8 mouse cellular contexts compared by ENCODE assay signal in genomic region chr17:8283526-8284253, GRCm38 (mm10). TPM values are rescaled to one million over a fixed set of nuclear protein-coding genes. Genes with fewer than 3 reads are reported as not detected.
DNase-seq lines count a peak whose midpoint lies in the region; ATAC-seq and TF ChIP-seq lines count a peak whose summit lies in the region.

No protein-coding gene starts in this region.

- intact Hi-C loops in left cerebral cortex, postnatal 10 days (cut with DNase I) = no loop called here

- H3K27ac ChIP-seq in cortical plate, adult 2 months (ENCODE audit: insufficient read depth, low read length) = peak overlapping the region; percentile 97

- peaks cover 2% of the 10 kb centered on the region; the same call in 1 of the 2 replicates for H3K4me1 ChIP-seq in cortical plate, adult 2 months (ENCODE audit: control insufficient read depth, insufficient read depth, low read length)

- 0 out of 2 replicates have a peak, but pooled peaks have one; percentile 4 for TF ChIP-seq CTCF in cortical plate, adult 2 months (IDR thresholded peaks at IDR 0.05; ENCODE audit: extremely low read depth, insufficient read depth, low read length)

- ATAC-seq in activated CD4-positive, CD25-positive, alpha-beta regulatory T cell, adult 4 months = peak; percentile 88
- peak; percentile 91 for ATAC-seq in inflammation-experienced regulatory T-cells, adult 6 months
- ATAC-seq in megakaryocyte-erythroid progenitor cell, adult 5-6 weeks (replicated peaks; ENCODE audit: low FRiP score, low TSS enrichment, poor library complexity, severe bottlenecking) = peak; percentile 89

- peak; percentile 93 for TF ChIP-seq POLR2A in cortical plate, adult 2 months (IDR thresholded peaks at IDR 0.05; ENCODE audit: extremely low read depth, insufficient read depth, low read length)

- DNase-seq in gastrocnemius, postnatal 10 days = peak; percentile 95
- peak; percentile 94 to 98 for DNase-seq in left cerebral cortex, postnatal 10 days (ENCODE audit: extremely low spot score in 1 of 2, low spot score in 2 of 2)
- peak; percentile 97 for DNase-seq in right cerebral cortex, postnatal 25 days
- peak; percentile 95 to 96 for DNase-seq in urinary bladder, postnatal 4 days (ENCODE audit: low spot score in 2 of 2)

- peak overlapping the region; percentile 99 for H3K4me3 ChIP-seq in cortical plate, adult 2 months (ENCODE audit: insufficient read depth, low read length)

RNA-seq across cellular contexts. Expression of gene Mpc1, which starts 1.0 kb away (rescaled TPM):
- 100 to 1,000 TPM; 223 to 231 TPM for polyA plus RNA-seq in activated CD4-positive, CD25-positive, alpha-beta regulatory T cell, adult 4 months (2017; shearing (Covaris generic))
- polyA plus RNA-seq in cortical plate, adult 2 months (2012; rRNA removed) = 398 and 433 TPM in 2 replicates
- total RNA-seq in gastrocnemius, postnatal 10 days (2021) = 100 to 1,000 TPM; 206 to 242 TPM
- polyA plus RNA-seq in inflammation-experienced regulatory T-cells, adult 6 months (2017; shearing (Covaris generic)) = 100 to 1,000 TPM; 178 to 199 (median 188) TPM
- 100 to 1,000 TPM; 193 to 201 TPM for total RNA-seq in left cerebral cortex, postnatal 10 days (2021)
- 123 and 153 TPM in 2 replicates for total RNA-seq in megakaryocyte-erythroid progenitor cell, adult 5-6 weeks (2014; fragmentation: Nextera tagmentation)
- 119 and 137 TPM in 2 replicates for total RNA-seq in megakaryocyte-erythroid progenitor cell, adult 5-6 weeks (2017)

RNA-seq across cellular contexts. Expression of gene Sft2d1, which starts 27.2 kb away (rescaled TPM):
- polyA plus RNA-seq in activated CD4-positive, CD25-positive, alpha-beta regulatory T cell, adult 4 months (2017; shearing (Covaris generic)) = 100 to 1,000 TPM; 122 to 128 TPM
- 117 and 124 TPM in 2 replicates for polyA plus RNA-seq in cortical plate, adult 2 months (2012; rRNA removed)
- total RNA-seq in gastrocnemius, postnatal 10 days (2021) = 10 to 100 TPM; 16.0 to 21.0 TPM
- polyA plus RNA-seq in inflammation-experienced regulatory T-cells, adult 6 months (2017; shearing (Covaris generic)) = 100 to 1,000 TPM; 111 to 145 (median 111) TPM
- total RNA-seq in left cerebral cortex, postnatal 10 days (2021) = 10 to 100 TPM; 63.7 to 64.0 TPM
- 63.1 and 137 TPM in 2 replicates for total RNA-seq in megakaryocyte-erythroid progenitor cell, adult 5-6 weeks (2014; fragmentation: Nextera tagmentation)
- 24.3 and 29.9 TPM in 2 replicates for total RNA-seq in megakaryocyte-erythroid progenitor cell, adult 5-6 weeks (2017)

RNA-seq across cellular contexts. Expression of gene Ccr6, which starts 47.8 kb away (rescaled TPM):
- 10 to 100 TPM; 90.9 to 94.0 TPM for polyA plus RNA-seq in activated CD4-positive, CD25-positive, alpha-beta regulatory T cell, adult 4 months (2017; shearing (Covaris generic))
- polyA plus RNA-seq in cortical plate, adult 2 months (2012; rRNA removed) = 0.42 TPM in 1 of 2 replicates, not detected in the other
- not detected for total RNA-seq in gastrocnemius, postnatal 10 days (2021)
- 100 to 1,000 TPM in 2 of 3 experiments, 10 to 100 TPM in 1; 42.1 to 112 (median 100) TPM for polyA plus RNA-seq in inflammation-experienced regulatory T-cells, adult 6 months (2017; shearing (Covaris generic))
- total RNA-seq in left cerebral cortex, postnatal 10 days (2021) = not detected
- total RNA-seq in megakaryocyte-erythroid progenitor cell, adult 5-6 weeks (2014; fragmentation: Nextera tagmentation) = not detected in 2 replicates
- not detected in 2 replicates for total RNA-seq in megakaryocyte-erythroid progenitor cell, adult 5-6 weeks (2017)

RNA-seq across cellular contexts. Expression of gene Prr18, which starts 53.6 kb away (rescaled TPM):
- under 1 TPM in 1 of 2 experiments, not detected in 1; 0.13 TPM for polyA plus RNA-seq in activated CD4-positive, CD25-positive, alpha-beta regulatory T cell, adult 4 months (2017; shearing (Covaris generic))
- polyA plus RNA-seq in cortical plate, adult 2 months (2012; rRNA removed) = 34.3 and 40.8 TPM in 2 replicates
- under 1 TPM in 1 of 2 experiments, not detected in 1; 0.27 TPM for total RNA-seq in gastrocnemius, postnatal 10 days (2021)
- under 1 TPM in 1 of 3 experiments, not detected in 2; 0.25 TPM for polyA plus RNA-seq in inflammation-experienced regulatory T-cells, adult 6 months (2017; shearing (Covaris generic))
- total RNA-seq in left cerebral cortex, postnatal 10 days (2021) = 10 to 100 TPM; 10.1 to 10.8 TPM
- 0.15 TPM in 1 of 2 replicates, not detected in the other for total RNA-seq in megakaryocyte-erythroid progenitor cell, adult 5-6 weeks (2014; fragmentation: Nextera tagmentation)
- total RNA-seq in megakaryocyte-erythroid progenitor cell, adult 5-6 weeks (2017) = not detected in 2 replicates

Comparison
In these comparisons a context has a peak if more than half of its experiments do, and no peak if none do; other contexts are left out.
1. Peak in every context shown above with its lines: DNase-seq, ATAC-seq, H3K4me3 ChIP-seq and H3K27ac ChIP-seq.